ENCODE assay signal across 5 mouse cellular contexts in genomic region chr10:32706579-32706978, GRCm38 (mm10).
DNase-seq lines count a peak whose midpoint lies in the region; TF ChIP-seq lines count a peak whose summit lies in the region.
"Not testable (repeated sequence)": the region's sequence is repeated elsewhere in the genome, so short reads cannot be mapped to it uniquely, and the experiment has no call there.

No protein-coding gene starts in this region.

- not testable (repeated sequence) for H3K4me3 ChIP-seq in gastrocnemius, adult 2 months; heart, adult 2 months; layer of hippocampus, adult 2 months

- not testable (repeated sequence) for TF ChIP-seq EP300 in heart, adult 2 months (IDR thresholded peaks at IDR 0.05; ENCODE audit: insufficient read depth, low read depth, low read length)

- WGBS in heart, adult 2 months: 53% methylated on average over 1 of the region's 1 CpGs

- peak; percentile 27 for DNase-seq in gastrocnemius, adult 2 months
- DNase-seq in heart, adult 2 months; layer of hippocampus, adult 2 months (ENCODE audit: low spot score in 2 of 2): not testable (repeated sequence)
- DNase-seq in heart, postnatal 10 days: peak; percentile 3 to 15
- DNase-seq in skeletal muscle tissue, adult 2 months (ENCODE audit: low read depth, low spot score): peak; percentile 7

- not testable (repeated sequence) for H3K4me1 ChIP-seq in heart, adult 2 months (ENCODE audit: control insufficient read depth, insufficient read depth, low read length)

- TF ChIP-seq POLR2A in heart, adult 2 months (IDR thresholded peaks at IDR 0.05; ENCODE audit: insufficient read depth, low read depth, low read length): not testable (repeated sequence)

- H3K9ac ChIP-seq in heart, adult 2 months (ENCODE audit: low read depth, low read length): not testable (repeated sequence)

- H3K36me3 ChIP-seq in heart, adult 2 months (ENCODE audit: control insufficient read depth, insufficient read depth, low read length): not testable (repeated sequence)

- intact Hi-C loops in gastrocnemius, adult 2 months (cut with DNase I): loop anchor here (5.0 kb wide), 1 partner anchor 186 kb away; the partner anchor contains the start of gene Nkain2
- intact Hi-C loops in heart, adult 2 months (cut with DNase I): not testable (repeated sequence)
- intact Hi-C loops in heart, postnatal 10 days (cut with DNase I): loop anchor here (5.0 to 10.0 kb wide), 2 partner anchors 186 to 598 kb away; partner anchors contain the start of gene Nkain2

- not testable (repeated sequence) for H3K27me3 ChIP-seq in heart, adult 2 months (ENCODE audit: control insufficient read depth, insufficient read depth, low read length)

- H3K79me2 ChIP-seq in heart, adult 2 months (replicated peaks; ENCODE audit: control insufficient read depth, insufficient read depth, low read length): not testable (repeated sequence)

- not testable (repeated sequence) for H3K27ac ChIP-seq in gastrocnemius, adult 2 months; heart, adult 2 months; layer of hippocampus, adult 2 months

- peak; percentile 61 for TF ChIP-seq CTCF in gastrocnemius, adult 2 months (IDR thresholded peaks at IDR 0.05)
- peak; percentile 53 for TF ChIP-seq CTCF in heart, adult 2 months (IDR thresholded peaks at IDR 0.05)
- peak; percentile 57 for TF ChIP-seq CTCF in layer of hippocampus, adult 2 months (conservative IDR thresholded peaks at IDR 0.05)
